Mouse (Mus musculus): Measurements from ENCODE around the gene Fam107b. TPM values are rescaled to one million over a fixed set of nuclear protein-coding genes. Genes with fewer than 3 reads are reported as not detected.
A peak's percentile ranks its signal among the peaks of the same experiment; 100 is the strongest.

Fam107b gene
- polyA plus RNA-seq, 1 experiment: 8.2 TPM

DNA sequence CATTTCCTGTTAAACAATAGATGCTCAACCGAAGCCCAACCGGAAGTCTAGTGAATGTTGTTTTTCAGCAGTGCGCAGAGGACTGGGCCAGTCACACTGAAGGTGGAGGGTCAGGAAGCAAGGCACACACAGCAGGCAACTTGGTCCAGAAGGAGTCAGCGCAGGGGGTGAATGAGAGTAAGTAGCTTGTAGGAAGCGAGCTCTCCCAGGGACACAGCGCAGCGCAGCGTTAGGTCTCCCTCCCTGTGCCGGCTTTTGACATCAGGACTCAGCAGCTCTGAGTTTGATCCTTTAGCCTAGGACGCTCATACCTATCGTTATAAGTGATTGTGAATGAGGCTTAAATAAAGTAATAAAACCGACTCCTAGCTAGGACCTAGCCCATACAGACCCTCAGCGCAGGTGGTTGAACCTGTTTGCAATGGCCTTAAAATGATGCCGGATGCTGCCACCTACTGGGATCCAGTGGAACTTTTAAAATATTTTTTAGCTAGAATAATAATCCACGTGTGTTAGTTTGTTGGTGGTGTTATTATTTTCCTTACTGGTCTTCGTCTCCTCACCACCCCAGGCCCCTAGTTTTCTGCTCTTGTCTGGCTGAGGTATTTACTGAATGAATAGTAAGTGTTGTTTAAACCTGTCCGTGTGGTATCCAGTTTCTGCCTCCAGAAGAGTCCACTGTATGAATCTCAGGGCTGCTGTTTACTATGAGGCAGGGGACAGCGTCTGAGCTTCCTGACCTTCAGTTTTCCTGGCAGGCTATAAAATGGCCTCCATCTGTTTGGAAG, 229.7 kb downstream of the Fam107b start:
- WGBS: 8% methylated on average over 18 of the region's 18 CpGs
- H3K36me3 ChIP-seq (ENCODE audit: control insufficient read depth, insufficient read depth, low read length): no peaks in the 10 kb centered on the region
- H3K27ac ChIP-seq (ENCODE audit: insufficient read depth, low read depth, low read length): no peak overlapping the region
- H3K4me3 ChIP-seq (ENCODE audit: low read depth, low read length): peak overlapping the region; percentile 59
- H3K27me3 ChIP-seq (ENCODE audit: control insufficient read depth, insufficient read depth, low read length): no peaks in the 10 kb centered on the region
- peaks cover 2% of the 10 kb centered on the region; the same call in 1 of the 2 replicates for H3K4me1 ChIP-seq (ENCODE audit: control insufficient read depth, insufficient read depth, insufficient read length, low read length)
- peak; percentile 81; the same call in 1 of the 2 replicates for TF ChIP-seq CTCF (IDR thresholded peaks at IDR 0.05; ENCODE audit: extremely low read depth, insufficient read length, insufficient replicate concordance, low read depth, low read length)
- TF ChIP-seq POLR2A (IDR thresholded peaks at IDR 0.05; ENCODE audit: low read depth, low read length): no peak

DNA sequence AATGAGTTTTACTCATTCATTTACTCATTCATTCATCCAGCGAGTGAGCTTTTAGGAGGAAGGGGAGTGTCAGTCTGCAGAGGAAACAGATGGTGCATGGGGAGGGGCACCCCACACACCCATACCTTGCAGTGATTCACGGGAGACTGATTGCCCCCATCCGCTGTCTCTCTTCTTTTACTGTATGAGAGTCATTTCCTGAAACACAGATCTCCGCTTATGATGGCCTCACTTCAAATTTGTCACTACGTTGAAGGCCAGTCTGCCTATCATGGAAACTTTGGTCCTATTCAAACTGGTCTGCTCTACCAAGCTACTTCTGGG, 230.2 kb downstream of the Fam107b start:
- Histone ChIP-seq H3K4me1 (ENCODE audit: control insufficient read depth, insufficient read depth, insufficient read length, low read length) (0 out of 2 replicates have a peak, but pooled peaks cover 2% of the 10 kb centered on the region), H3K36me3 (ENCODE audit: control insufficient read depth, insufficient read depth, low read length) (no peaks in the 10 kb centered on the region), H3K27me3 (ENCODE audit: control insufficient read depth, insufficient read depth, low read length) (no peaks in the 10 kb centered on the region), H3K27ac (ENCODE audit: insufficient read depth, low read depth, low read length) (no peak overlapping the region), H3K4me3 (ENCODE audit: low read depth, low read length) (no peak overlapping the region)
- TF ChIP-seq CTCF (IDR thresholded peaks at IDR 0.05; ENCODE audit: extremely low read depth, insufficient read length, insufficient replicate concordance, low read depth, low read length): no peak
- TF ChIP-seq POLR2A (IDR thresholded peaks at IDR 0.05; ENCODE audit: low read depth, low read length): no peak
- WGBS: 39% methylated on average over 5 of the region's 5 CpGs

DNA sequence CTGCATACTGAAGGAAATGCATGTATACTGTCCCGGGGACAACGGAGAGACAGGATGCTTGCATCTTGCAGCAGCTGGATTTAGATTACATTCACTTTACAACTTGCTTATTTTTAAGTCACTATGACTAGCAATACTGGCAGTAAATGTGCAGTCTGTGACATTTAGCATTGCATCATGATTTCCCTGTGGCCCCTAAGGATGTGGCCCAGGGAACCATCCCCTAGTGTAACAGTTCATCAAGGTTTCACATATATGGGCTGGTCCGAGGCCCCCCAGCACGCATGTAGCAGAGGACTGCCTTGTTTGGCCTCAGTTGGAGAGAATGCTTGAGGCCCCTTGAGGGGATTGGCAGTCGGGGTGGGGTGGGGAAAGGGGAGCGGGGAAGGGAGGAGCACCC, 235.5 kb downstream of the Fam107b start:
- WGBS: 64% methylated on average over 6 of the region's 6 CpGs
- Histone ChIP-seq H3K4me3 (ENCODE audit: low read depth, low read length) (no peak overlapping the region), H3K36me3 (ENCODE audit: control insufficient read depth, insufficient read depth, low read length) (no peaks in the 10 kb centered on the region), H3K27me3 (ENCODE audit: control insufficient read depth, insufficient read depth, low read length) (no peaks in the 10 kb centered on the region), H3K4me1 (ENCODE audit: control insufficient read depth, insufficient read depth, insufficient read length, low read length) (no peaks in the 10 kb centered on the region), H3K27ac (ENCODE audit: insufficient read depth, low read depth, low read length) (no peak overlapping the region)
- TF ChIP-seq CTCF (IDR thresholded peaks at IDR 0.05; ENCODE audit: extremely low read depth, insufficient read length, insufficient replicate concordance, low read depth, low read length) (no peak), POLR2A (IDR thresholded peaks at IDR 0.05; ENCODE audit: low read depth, low read length) (no peak)

GRCm38 (mm10) chr2:3810321-3810720, 240.0 kb downstream of the Fam107b start:
- H3K27ac ChIP-seq (ENCODE audit: insufficient read depth, low read depth, low read length): no peak overlapping the region
- TF ChIP-seq POLR2A (IDR thresholded peaks at IDR 0.05; ENCODE audit: low read depth, low read length) (no peak), CTCF (IDR thresholded peaks at IDR 0.05; ENCODE audit: extremely low read depth, insufficient read length, insufficient replicate concordance, low read depth, low read length) (no peak)
- no peaks in the 10 kb centered on the region for H3K4me1 ChIP-seq (ENCODE audit: control insufficient read depth, insufficient read depth, insufficient read length, low read length)
- H3K27me3 ChIP-seq (ENCODE audit: control insufficient read depth, insufficient read depth, low read length): no peaks in the 10 kb centered on the region
- H3K4me3 ChIP-seq (ENCODE audit: low read depth, low read length): no peak overlapping the region
- 51% methylated on average over 5 of the region's 5 CpGs for WGBS
- H3K36me3 ChIP-seq (ENCODE audit: control insufficient read depth, insufficient read depth, low read length): no peaks in the 10 kb centered on the region

DNA sequence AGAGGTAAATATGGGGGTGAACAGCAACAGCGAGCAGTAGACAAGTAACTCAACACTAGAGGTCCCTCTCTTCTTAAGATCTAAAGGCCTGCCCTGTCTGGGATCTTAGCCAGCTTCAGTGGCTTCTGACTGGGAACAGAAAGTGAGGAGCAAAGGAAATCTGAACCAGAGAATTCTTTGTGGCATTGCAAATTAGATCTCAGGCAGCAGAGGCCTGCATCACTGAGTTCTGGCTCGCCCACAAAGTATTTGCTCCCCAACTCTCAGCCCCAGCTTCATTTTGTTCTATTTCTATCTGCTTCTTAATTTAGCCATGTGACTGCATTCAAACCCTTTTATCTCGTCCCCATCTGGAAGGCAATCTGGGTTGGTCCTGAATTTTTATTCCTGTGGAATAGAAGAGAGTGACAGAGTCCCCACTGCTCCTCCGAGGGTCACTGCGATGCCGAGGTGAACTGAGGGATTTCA, 245.9 kb downstream of the Fam107b start:
- 72% methylated on average over 6 of the region's 6 CpGs for WGBS
- no peaks in the 10 kb centered on the region for H3K36me3 ChIP-seq (ENCODE audit: control insufficient read depth, insufficient read depth, low read length)
- no peak overlapping the region for H3K27ac ChIP-seq (ENCODE audit: insufficient read depth, low read depth, low read length)
- no peaks in the 10 kb centered on the region for H3K27me3 ChIP-seq (ENCODE audit: control insufficient read depth, insufficient read depth, low read length)
- no peaks in the 10 kb centered on the region for H3K4me1 ChIP-seq (ENCODE audit: control insufficient read depth, insufficient read depth, insufficient read length, low read length)
- no peak overlapping the region for H3K4me3 ChIP-seq (ENCODE audit: low read depth, low read length)
- TF ChIP-seq POLR2A (IDR thresholded peaks at IDR 0.05; ENCODE audit: low read depth, low read length): no peak
- TF ChIP-seq CTCF (IDR thresholded peaks at IDR 0.05; ENCODE audit: extremely low read depth, insufficient read length, insufficient replicate concordance, low read depth, low read length): no peak

- TF ChIP-seq CTCF (IDR thresholded peaks at IDR 0.05; ENCODE audit: extremely low read depth, insufficient read length, insufficient replicate concordance, low read depth, low read length): no peak
- TF ChIP-seq POLR2A (IDR thresholded peaks at IDR 0.05; ENCODE audit: low read depth, low read length): no peak
- H3K36me3 ChIP-seq (ENCODE audit: control insufficient read depth, insufficient read depth, low read length): no peaks in the 10 kb centered on the region
- H3K27me3 ChIP-seq (ENCODE audit: control insufficient read depth, insufficient read depth, low read length): no peaks in the 10 kb centered on the region
- H3K4me3 ChIP-seq (ENCODE audit: low read depth, low read length): no peak overlapping the region
- H3K27ac ChIP-seq (ENCODE audit: insufficient read depth, low read depth, low read length): no peak overlapping the region
- 79% methylated on average over 3 of the region's 3 CpGs for WGBS
- H3K4me1 ChIP-seq (ENCODE audit: control insufficient read depth, insufficient read depth, insufficient read length, low read length): no peaks in the 10 kb centered on the region
These were observed 247.3 kb downstream of the Fam107b start for GRCm38 (mm10) chr2:3817626-3818025.

DNA sequence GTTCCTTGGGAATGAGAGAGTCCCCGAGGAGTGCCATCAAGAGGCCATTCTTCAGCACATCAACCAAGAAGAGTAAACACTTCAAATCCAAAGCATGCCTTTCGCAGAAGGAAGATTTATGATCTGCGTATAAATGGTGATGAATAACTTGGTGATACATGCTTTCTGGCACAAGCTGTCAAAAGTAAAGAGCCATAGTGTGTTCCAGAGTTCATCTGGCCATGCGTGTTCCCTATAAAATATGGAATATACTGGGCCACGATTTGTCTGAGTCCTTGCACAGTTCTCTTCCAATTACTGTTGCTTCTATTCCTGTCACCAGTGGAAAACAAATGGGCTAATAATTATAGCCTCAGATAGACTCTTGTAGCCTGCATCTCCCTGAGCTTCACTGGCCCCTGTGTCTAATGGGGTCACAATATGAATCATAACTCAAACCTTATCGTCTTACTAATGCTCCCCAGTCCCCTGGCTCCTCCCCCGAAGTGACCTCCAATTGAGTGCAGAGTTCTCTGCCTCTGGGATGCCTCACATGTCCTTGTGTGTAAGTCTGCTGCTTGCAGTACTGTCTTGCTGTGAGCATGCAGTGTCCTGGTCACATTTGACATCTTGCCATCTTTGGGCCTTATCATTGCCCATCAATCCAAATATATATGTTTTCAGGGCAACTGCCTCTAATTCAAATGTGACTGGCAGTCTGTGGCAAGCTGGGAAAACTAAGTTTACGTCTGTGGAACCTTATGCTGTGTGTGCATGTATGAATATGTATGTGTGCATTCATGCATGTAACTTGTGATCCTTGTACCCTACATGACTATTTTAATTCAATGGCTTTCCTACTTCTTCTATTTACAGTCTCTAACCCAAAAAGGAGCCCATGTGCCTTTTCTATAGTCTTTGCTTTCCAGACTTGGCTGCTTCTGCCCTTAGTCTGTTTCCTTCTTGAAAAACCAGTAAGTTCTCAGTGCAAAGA, 252.5 kb downstream of the Fam107b start:
- Histone ChIP-seq H3K27ac (ENCODE audit: insufficient read depth, low read depth, low read length) (no peak overlapping the region), H3K36me3 (ENCODE audit: control insufficient read depth, insufficient read depth, low read length) (no peaks in the 10 kb centered on the region), H3K4me1 (ENCODE audit: control insufficient read depth, insufficient read depth, insufficient read length, low read length) (no peaks in the 10 kb centered on the region), H3K27me3 (ENCODE audit: control insufficient read depth, insufficient read depth, low read length) (no peaks in the 10 kb centered on the region), H3K4me3 (ENCODE audit: low read depth, low read length) (no peak overlapping the region)
- TF ChIP-seq CTCF (IDR thresholded peaks at IDR 0.05; ENCODE audit: extremely low read depth, insufficient read length, insufficient replicate concordance, low read depth, low read length) (no peak), POLR2A (IDR thresholded peaks at IDR 0.05; ENCODE audit: low read depth, low read length) (no peak)
- 32% methylated on average over 8 of the region's 8 CpGs for WGBS

Other genes with a start within 250 kb of the Fam107b start
- 0.48 and 1.7 TPM in 2 replicates for gene Rpp38, start 237.8 kb upstream of the Fam107b start, polyA plus RNA-seq (2012; rRNA removed)
- not detected in 2 replicates for gene Acbd7, start 234.3 kb upstream of the Fam107b start, polyA plus RNA-seq (2012; rRNA removed)
- not detected in 2 replicates for gene Olah, start 173.3 kb upstream of the Fam107b start, polyA plus RNA-seq (2012; rRNA removed)
- gene Meig1, start 147.8 kb upstream of the Fam107b start, polyA plus RNA-seq (2012; rRNA removed): not detected in 2 replicates
- 1.5 and 1.6 TPM in 2 replicates for gene Dclre1c, start 146.4 kb upstream of the Fam107b start, polyA plus RNA-seq (2012; rRNA removed)
- 0.66 and 1.5 TPM in 2 replicates for gene Suv39h2, start 95.5 kb upstream of the Fam107b start, polyA plus RNA-seq (2012; rRNA removed)
- 0.30 and 0.72 TPM in 2 replicates for gene Gm45902, start 57.7 kb upstream of the Fam107b start, polyA plus RNA-seq (2012; rRNA removed)
- 5.6 and 9.9 TPM in 2 replicates for gene Hspa14, start 57.7 kb upstream of the Fam107b start, polyA plus RNA-seq (2012; rRNA removed)
- gene Cdnf, start 57.5 kb upstream of the Fam107b start, polyA plus RNA-seq (2012; rRNA removed): 0.03 and 0.10 TPM in 2 replicates

Measured in small intestine, adult 2 months (tissue).